Mouse (Mus musculus): ENCODE results near the gene Slc12a3.

GRCm38 (mm10) chr8:94320036-94320435 is 9.0 kb upstream of the Slc12a3 start:
- TF ChIP-seq CTCF (IDR thresholded peaks at IDR 0.05 in 2 of 3, conservative IDR thresholded peaks at IDR 0.05 in 1 of 3; ENCODE audit: control insufficient read depth in 1 of 3, insufficient read depth in 1 of 3, low read depth in 2 of 3, low read length in 3 of 3, poor library complexity in 1 of 3, severe bottlenecking in 1 of 3) (no peak), GABPA (IDR thresholded peaks at IDR 0.05; ENCODE audit: low read depth, low read length) (no peak), E2F4 (IDR thresholded peaks at IDR 0.05; ENCODE audit: borderline replicate concordance, low read depth, low read length) (no peak), RAD21 (IDR thresholded peaks at IDR 0.05; ENCODE audit: low read depth, low read length) (no peak), POLR2A (IDR thresholded peaks at IDR 0.05; ENCODE audit: control insufficient read depth in 1 of 2, insufficient read depth in 1 of 2, low read depth in 1 of 2, low read length in 2 of 2, poor library complexity in 1 of 2) (no peak), TAL1 (IDR thresholded peaks at IDR 0.05; ENCODE audit: low read length) (no peak), MXI1 (IDR thresholded peaks at IDR 0.05; ENCODE audit: low read depth, low read length) (no peak), CHD2 (IDR thresholded peaks at IDR 0.05; ENCODE audit: low read length) (no peak), USF1 (IDR thresholded peaks at IDR 0.05; ENCODE audit: low read depth, low read length) (no peak), ELF1 (IDR thresholded peaks at IDR 0.05; ENCODE audit: low read depth, low read length) (no peak), MAFK (IDR thresholded peaks at IDR 0.05; ENCODE audit: borderline replicate concordance, low read depth, low read length) (no peak), RCOR1 (IDR thresholded peaks at IDR 0.05; ENCODE audit: low read depth, low read length) (no peak)
